Mouse (Mus musculus): ENCODE results near the gene Cox7a2.

The Cox7a2 gene

GRCm38 (mm10) chr9:79730301-79730700 is 29.4 kb downstream of the Cox7a2 start:
- DNase-seq (ENCODE audit: low read depth), result no peak

- no peak for DNase-seq (ENCODE audit: low read depth)
Measured at GRCm38 (mm10) chr9:79723090-79723489, 36.6 kb downstream of the Cox7a2 start.

- no peak for DNase-seq (ENCODE audit: low read depth)
Measured at GRCm38 (mm10) chr9:79721056-79721455, 38.6 kb downstream of the Cox7a2 start.

GRCm38 (mm10) chr9:79720143-79720542 is 39.5 kb downstream of the Cox7a2 start:
- DNase-seq (ENCODE audit: low read depth), result no peak

GRCm38 (mm10) chr9:79719451-79719850 is 40.2 kb downstream of the Cox7a2 start:
- no peak for DNase-seq (ENCODE audit: low read depth)

- DNase-seq (ENCODE audit: low read depth), result no peak
Measured at GRCm38 (mm10) chr9:79718481-79719370, 41.0 kb downstream of the Cox7a2 start, which contains the start of gene Col12a1. TSS of gene Col12a1 (minus strand) at chr9:79718831.

- no peak for DNase-seq (ENCODE audit: low read depth)
Measured at GRCm38 (mm10) chr9:79717836-79718475, 41.7 kb downstream of the Cox7a2 start.

GRCm38 (mm10) chr9:79716909-79717835 is 42.5 kb downstream of the Cox7a2 start:
- DNase-seq (ENCODE audit: low read depth), result peak; percentile 36

- no peak for DNase-seq (ENCODE audit: low read depth)
Measured at GRCm38 (mm10) chr9:79716496-79716895, 43.2 kb downstream of the Cox7a2 start.

- DNase-seq (ENCODE audit: low read depth), result no peak
Measured at GRCm38 (mm10) chr9:79714471-79715045, 45.1 kb downstream of the Cox7a2 start.
